Mouse (Mus musculus) E14TG2a.4 (cell line): ENCODE measurements around the gene Sun3.

Source experiments
- CTCF ChIP-seq: conservative IDR thresholded peaks from 2 replicates; pipeline ENCODE4 v1.5.1; 2014; ENCODE audit warnings: low read length
- NANOG ChIP-seq: IDR thresholded peaks from 2 replicates; pipeline ENCODE4 v1.6.1; 2014; ENCODE audit warnings: borderline replicate concordance, low read length, mixed read lengths
- POU5F1 ChIP-seq: IDR thresholded peaks from 2 replicates; pipeline ENCODE4 v1.6.1; 2014; ENCODE audit warnings: low read length, borderline replicate concordance

- no peak for TF ChIP-seq CTCF
- TF ChIP-seq POU5F1: no peak
- no peak for TF ChIP-seq NANOG
These were observed 24.0 kb downstream of the Sun3 start for GRCm38 (mm10) chr11:9024782-9025181.
